Mouse (Mus musculus): ENCODE measurements around the gene Apbb2.

GRCm38 (mm10) chr5:66400563-66400962 lies 218.0 kb downstream of the Apbb2 start:
- TF ChIP-seq CTCF (IDR thresholded peaks at IDR 0.05; ENCODE audit: low read depth), result no peak
- TF ChIP-seq EP300 (IDR thresholded peaks at IDR 0.05; ENCODE audit: low read depth), result no peak

Measured in liver, postnatal 0 days (tissue).